Mouse (Mus musculus): ENCODE measurements around the gene Cdhr4. TPM values are rescaled to one million over a fixed set of nuclear protein-coding genes. Genes with fewer than 3 reads are reported as not detected.

Gene Cdhr4
- polyA plus RNA-seq, 2 experiments = 0.38 to 2.7 TPM

- peak; percentile 50 for TF ChIP-seq CTCF (IDR thresholded peaks at IDR 0.05; ENCODE audit: low read depth)
- peak; percentile 43; the same call in 1 of the 2 replicates for TF ChIP-seq EP300 (IDR thresholded peaks at IDR 0.05; ENCODE audit: low read depth)
- H3K4me2 ChIP-seq (ENCODE audit: low read depth) = peak within 1 kb of the TSS; percentile 92
- H3K27me3 ChIP-seq (ENCODE audit: control insufficient read depth, insufficient read depth, low read length) = no peaks in the 10 kb centered on the region; the same call in 1 of the 2 replicates
- under 1% methylated on average over 58 of the region's 58 CpGs for WGBS (ENCODE audit: insufficient replicate concordance)
- peak within 1 kb of the TSS; percentile 96 for H3K27ac ChIP-seq
- peaks cover 43 to 50% of the 10 kb centered on the region in 2 experiments for H3K4me1 ChIP-seq (replicated peaks; ENCODE audit: control insufficient read depth in 2 of 2, insufficient read depth in 2 of 2, low read length in 1 of 2)
- H3K36me3 ChIP-seq (replicated peaks; ENCODE audit: control insufficient read depth, insufficient read depth, low read depth) = peaks cover 38% of the 10 kb centered on the region
- peak within 1 kb of the TSS; percentile 86 for H3K9ac ChIP-seq (replicated peaks)
- ATAC-seq (ENCODE audit: insufficient read depth) (peak; percentile 75), DNase-seq (ENCODE audit: low read depth in 3 of 3, low spot score in 3 of 3) (peak; percentile 82 to 88 (median 83))
- H3K4me3 ChIP-seq (ENCODE audit: insufficient read depth in 1 of 2, low read depth in 2 of 2, low read length in 2 of 2) = peak within 1 kb of the TSS; percentile 84 to 86
- no peaks in the 10 kb centered on the region for H3K9me3 ChIP-seq (ENCODE audit: control insufficient read depth, low read length)
Observed at GRCm38 (mm10) chr9:107985131-107986119, 6.9 kb upstream of the Cdhr4 start, which contains the start of gene Inka1. Gene Inka1 (minus strand): TSS chr9:107985879.

DNA sequence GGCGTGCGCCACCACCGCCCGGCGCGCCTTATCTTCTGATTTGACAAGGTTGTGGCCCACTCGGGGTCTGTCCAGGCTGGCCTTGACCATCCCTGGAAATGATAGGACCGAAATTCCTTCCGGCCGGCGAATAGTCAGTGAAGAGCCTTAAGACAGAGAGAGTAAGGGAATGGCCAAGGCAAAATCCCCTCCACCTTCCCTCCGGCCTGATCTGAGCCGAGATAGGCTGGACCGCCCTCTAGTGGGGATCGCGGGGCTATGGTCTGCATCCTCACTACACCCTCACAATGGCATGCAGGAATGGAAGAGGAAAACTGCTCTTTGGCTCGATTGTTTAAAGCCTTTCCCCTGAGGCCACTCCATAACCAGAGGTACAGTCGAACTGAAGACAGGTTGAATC is 5.9 kb upstream of the Cdhr4 start:
- Histone ChIP-seq H3K9me3 (ENCODE audit: control insufficient read depth, low read length) (no peaks in the 10 kb centered on the region), H3K4me3 (ENCODE audit: insufficient read depth in 1 of 2, low read depth in 2 of 2, low read length in 2 of 2) (peak overlapping the region; percentile 84 to 86), H3K27ac (peak overlapping the region; percentile 62; the same call in 1 of the 2 replicates), H3K9ac (replicated peaks) (no peak overlapping the region; the same call in none of the 2 replicates), H3K36me3 (replicated peaks; ENCODE audit: control insufficient read depth, insufficient read depth, low read depth) (peaks cover 29% of the 10 kb centered on the region), H3K4me1 (replicated peaks; ENCODE audit: control insufficient read depth in 2 of 2, insufficient read depth in 2 of 2, low read length in 1 of 2) (peaks cover 34 to 40% of the 10 kb centered on the region in 2 experiments), H3K4me2 (ENCODE audit: low read depth) (peak overlapping the region; percentile 92), H3K27me3 (ENCODE audit: control insufficient read depth, insufficient read depth, low read length) (no peaks in the 10 kb centered on the region; the same call in 1 of the 2 replicates)
- peak in 2 of 3 experiments; percentile 64 to 70 for DNase-seq (ENCODE audit: low read depth in 3 of 3, low spot score in 3 of 3)
- under 1% methylated on average over 18 of the region's 18 CpGs for WGBS (ENCODE audit: insufficient replicate concordance)
- TF ChIP-seq EP300 (IDR thresholded peaks at IDR 0.05; ENCODE audit: low read depth) (no peak), CTCF (IDR thresholded peaks at IDR 0.05; ENCODE audit: low read depth) (peak; percentile 96)
- peak; percentile 14; the same call in 1 of the 2 replicates for ATAC-seq (ENCODE audit: insufficient read depth)

GRCm38 (mm10) chr9:107987950-107988349 is 4.3 kb upstream of the Cdhr4 start:
- no peak overlapping the region for H3K4me3 ChIP-seq (ENCODE audit: insufficient read depth in 1 of 2, low read depth in 2 of 2, low read length in 2 of 2)
- no peak for ATAC-seq (ENCODE audit: insufficient read depth)
- peaks cover 19% of the 10 kb centered on the region for H3K36me3 ChIP-seq (replicated peaks; ENCODE audit: control insufficient read depth, insufficient read depth, low read depth)
- no peak for TF ChIP-seq EP300 (IDR thresholded peaks at IDR 0.05; ENCODE audit: low read depth)
- TF ChIP-seq CTCF (IDR thresholded peaks at IDR 0.05; ENCODE audit: low read depth) = no peak
- no peak overlapping the region for H3K9ac ChIP-seq (replicated peaks)
- peaks cover 21 to 26% of the 10 kb centered on the region in 2 experiments for H3K4me1 ChIP-seq (replicated peaks; ENCODE audit: control insufficient read depth in 2 of 2, insufficient read depth in 2 of 2, low read length in 1 of 2)
- no peaks in the 10 kb centered on the region for H3K9me3 ChIP-seq (ENCODE audit: control insufficient read depth, low read length)
- H3K27me3 ChIP-seq (ENCODE audit: control insufficient read depth, insufficient read depth, low read length) = no peaks in the 10 kb centered on the region; the same call in 1 of the 2 replicates
- WGBS (ENCODE audit: insufficient replicate concordance) = 60% methylated on average over 3 of the region's 3 CpGs
- no peak overlapping the region for H3K4me2 ChIP-seq (ENCODE audit: low read depth)
- no peak overlapping the region for H3K27ac ChIP-seq
- DNase-seq (ENCODE audit: low read depth in 3 of 3, low spot score in 3 of 3) = no peak

GRCm38 (mm10) chr9:107993013-107993412 is 716 bp downstream of the Cdhr4 start:
- no peak for ATAC-seq (ENCODE audit: insufficient read depth)

DNA sequence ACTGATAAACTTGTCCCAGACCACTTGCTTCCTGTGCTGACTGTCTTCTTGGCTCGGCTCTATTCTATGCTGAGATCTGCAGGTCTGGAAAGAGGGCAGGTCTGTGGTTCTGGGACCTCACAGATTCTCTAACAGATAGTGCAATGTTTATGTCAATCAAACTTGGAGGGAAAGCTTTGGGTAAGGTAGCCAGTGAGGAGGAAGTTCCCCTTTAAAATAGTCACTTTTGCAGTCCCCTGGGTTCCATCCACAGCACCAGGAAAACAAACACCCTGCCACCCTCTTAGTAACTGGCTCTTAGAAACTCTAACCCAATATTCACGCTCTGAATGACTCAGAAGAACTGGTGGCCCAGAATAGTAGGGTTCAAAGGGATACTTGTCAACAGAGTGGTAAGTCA is 2.2 kb downstream of the Cdhr4 start:
- H3K27ac ChIP-seq = no peak overlapping the region
- H3K9ac ChIP-seq (replicated peaks) = no peak overlapping the region
- H3K4me3 ChIP-seq (ENCODE audit: insufficient read depth in 1 of 2, low read depth in 2 of 2, low read length in 2 of 2) = no peak overlapping the region
- WGBS (ENCODE audit: insufficient replicate concordance) = 14% methylated on average over 2 of the region's 2 CpGs
- H3K4me2 ChIP-seq (ENCODE audit: low read depth) = no peak overlapping the region
- TF ChIP-seq CTCF (IDR thresholded peaks at IDR 0.05; ENCODE audit: low read depth) (no peak), EP300 (IDR thresholded peaks at IDR 0.05; ENCODE audit: low read depth) (no peak)
- no peak for DNase-seq (ENCODE audit: low read depth in 3 of 3, low spot score in 3 of 3)
- peaks cover 0 to 3% of the 10 kb centered on the region in 2 experiments; a peak in 1 of 4 replicates for H3K4me1 ChIP-seq (replicated peaks; ENCODE audit: control insufficient read depth in 2 of 2, insufficient read depth in 2 of 2, low read length in 1 of 2)
- H3K9me3 ChIP-seq (ENCODE audit: control insufficient read depth, low read length) = no peaks in the 10 kb centered on the region
- H3K36me3 ChIP-seq (replicated peaks; ENCODE audit: control insufficient read depth, insufficient read depth, low read depth) = no peaks in the 10 kb centered on the region
- ATAC-seq (ENCODE audit: insufficient read depth) = no peak
- H3K27me3 ChIP-seq (ENCODE audit: control insufficient read depth, insufficient read depth, low read length) = no peaks in the 10 kb centered on the region

More at GRCm38 (mm10) chr9:107993013-107993412, 716 bp downstream of the Cdhr4 start:
- Histone ChIP-seq H3K9ac (replicated peaks) (no peak overlapping the region), H3K27ac (no peak overlapping the region), H3K4me3 (ENCODE audit: insufficient read depth in 1 of 2, low read depth in 2 of 2, low read length in 2 of 2) (no peak overlapping the region), H3K4me2 (ENCODE audit: low read depth) (no peak overlapping the region), H3K4me1 (replicated peaks; ENCODE audit: control insufficient read depth in 2 of 2, insufficient read depth in 2 of 2, low read length in 1 of 2) (peaks cover 0 to 3% of the 10 kb centered on the region in 2 experiments; a peak in 1 of 4 replicates), H3K36me3 (replicated peaks; ENCODE audit: control insufficient read depth, insufficient read depth, low read depth) (no peaks in the 10 kb centered on the region), H3K9me3 (ENCODE audit: control insufficient read depth, low read length) (no peaks in the 10 kb centered on the region), H3K27me3 (ENCODE audit: control insufficient read depth, insufficient read depth, low read length) (no peaks in the 10 kb centered on the region)
- TF ChIP-seq CTCF (IDR thresholded peaks at IDR 0.05; ENCODE audit: low read depth) (no peak), EP300 (IDR thresholded peaks at IDR 0.05; ENCODE audit: low read depth) (no peak)
- DNase-seq (ENCODE audit: low read depth in 3 of 3, low spot score in 3 of 3) = no peak
- 78% methylated on average over 11 of the region's 11 CpGs for WGBS (ENCODE audit: insufficient replicate concordance)

Measured in liver, embryonic 14.5 days (tissue).